Mouse (Mus musculus) olfactory bulb, adult 2 months (tissue): ENCODE results near the gene Tbata.

Experiments used
- CTCF ChIP-seq: fragments of 200-500 bp; IDR thresholded peaks from 2 replicates; pipeline ENCODE4 v1.5.1; 2012; ENCODE audit warnings: low read depth, mild to moderate bottlenecking, low read length, moderate library complexity; ENCODE audit not compliant: insufficient read depth
- POLR2A ChIP-seq: fragments of 200-500 bp; IDR thresholded peaks from 2 replicates; pipeline ENCODE4 v1.6.1; 2012; ENCODE audit warnings: mild to moderate bottlenecking, low read depth, low read length, moderate library complexity; ENCODE audit not compliant: insufficient read depth

DNA sequence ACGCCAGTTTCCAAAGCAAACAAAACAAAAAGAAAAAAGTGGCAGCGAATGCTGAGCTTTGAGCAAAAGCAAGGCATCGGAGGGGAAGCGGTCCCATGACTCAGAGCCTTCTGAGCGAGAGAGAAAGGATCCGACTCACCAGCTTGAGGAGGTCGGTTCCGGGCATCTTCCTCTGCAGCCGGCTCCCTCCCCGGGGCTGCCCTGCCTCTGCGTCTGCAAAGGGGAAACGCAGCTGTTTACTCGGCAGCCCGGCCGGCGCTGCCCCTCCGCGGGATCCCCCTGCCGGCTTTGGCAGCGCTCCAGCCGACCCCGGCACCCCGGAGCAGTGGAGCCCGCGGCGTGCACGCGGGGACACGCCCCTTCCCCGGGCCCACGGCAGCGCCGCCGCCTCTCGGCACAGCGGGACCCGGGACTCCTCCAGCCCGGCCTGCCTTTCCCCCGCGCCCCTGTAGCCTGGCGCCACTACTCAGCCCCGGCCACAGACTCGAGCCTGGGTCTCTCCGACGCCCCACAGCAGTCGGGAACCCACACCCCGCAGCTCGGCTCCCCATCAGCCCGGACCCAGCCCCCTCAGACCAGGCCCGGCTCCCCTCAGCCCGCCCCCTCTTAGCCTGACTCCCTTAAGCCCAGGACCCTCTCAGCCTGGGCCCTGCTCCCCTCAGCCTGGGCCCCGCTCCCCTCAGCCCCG is 25.5 kb upstream of the Tbata start:
- no peak for TF ChIP-seq POLR2A
- TF ChIP-seq CTCF: no peak
